Mouse (Mus musculus) adrenal gland (tissue): Measurements from ENCODE around the gene Gm11172.
"Not testable (repeated sequence)": the region's sequence is repeated elsewhere in the genome, so short reads cannot be mapped to it uniquely, and the experiment has no call there.

ENCODE experiments used
- intact Hi-C: fragments of 180-260 bp; cut with DNase I; formaldehyde crosslinking; loops from one replicate; pipeline ENCODE4 v1.15.1; 2025

Gm11172 gene

GRCm38 (mm10) chr16:10784793-10785370, 27.8 kb upstream of the Gm11172 start:
- intact Hi-C loops = loop anchor here (5.0 to 10.0 kb wide), 5 partner anchors 60 to 213 kb away; no protein-coding TSS in a partner anchor

GRCm38 (mm10) chr16:10785371-10786231, 27.1 kb upstream of the Gm11172 start, which contains the start of gene Socs1:
Gene Socs1, minus strand, starts transcription at chr16:10785536.
- intact Hi-C loops = loop anchor here (5.0 to 10.0 kb wide), 3 partner anchors 59 to 143 kb away; no protein-coding TSS in a partner anchor

- intact Hi-C loops = loop anchor here (5.0 to 10.0 kb wide), 3 partner anchors 59 to 144 kb away; no protein-coding TSS in a partner anchor
Observed at GRCm38 (mm10) chr16:10786288-10786687, 26.4 kb upstream of the Gm11172 start.

GRCm38 (mm10) chr16:10786782-10787547, 25.8 kb upstream of the Gm11172 start:
- intact Hi-C loops = loop anchor here (5.0 to 10.0 kb wide), 3 partner anchors 58 to 145 kb away; no protein-coding TSS in a partner anchor

- intact Hi-C loops = loop anchor here (5.0 to 10.0 kb wide), 3 partner anchors 57 to 145 kb away; no protein-coding TSS in a partner anchor
Observed at GRCm38 (mm10) chr16:10787548-10788058, 25.1 kb upstream of the Gm11172 start.

- intact Hi-C loops = loop anchor here (5.0 to 10.0 kb wide), 3 partner anchors 57 to 146 kb away; no protein-coding TSS in a partner anchor
Observed at GRCm38 (mm10) chr16:10788271-10788670, 24.4 kb upstream of the Gm11172 start, which contains the start of gene Tnp2. Gene Tnp2, minus strand, starts transcription at chr16:10788660.

- intact Hi-C loops = loop anchor here (5.0 to 10.0 kb wide), 3 partner anchors 56 to 147 kb away; no protein-coding TSS in a partner anchor
Observed at GRCm38 (mm10) chr16:10788866-10789265, 23.8 kb upstream of the Gm11172 start.

- intact Hi-C loops = no loop called here
Observed at GRCm38 (mm10) chr16:10790702-10791101, 22.0 kb upstream of the Gm11172 start, which contains the start of gene Prm3. Gene Prm3, minus strand, starts transcription at chr16:10790914.

GRCm38 (mm10) chr16:10796034-10796433, 16.7 kb upstream of the Gm11172 start, which contains the start of gene Prm2:
Gene Prm2, minus strand, starts transcription at chr16:10796134.
- intact Hi-C loops = no loop called here

GRCm38 (mm10) chr16:10802420-10802819, 10.3 kb upstream of the Gm11172 start:
- intact Hi-C loops = not testable (repeated sequence)

- intact Hi-C loops = no loop called here
Observed at GRCm38 (mm10) chr16:10805789-10806527, 6.8 kb upstream of the Gm11172 start, which contains the start of gene Prm1. Gene Prm1, minus strand, starts transcription at chr16:10805839.

- intact Hi-C loops = no loop called here
Observed at GRCm38 (mm10) chr16:10810376-10810775, 2.3 kb upstream of the Gm11172 start.

GRCm38 (mm10) chr16:10813726-10814125, 1.0 kb downstream of the Gm11172 start:
- intact Hi-C loops = no loop called here

GRCm38 (mm10) chr16:10814864-10815263, 2.1 kb downstream of the Gm11172 start:
- intact Hi-C loops = no loop called here

- intact Hi-C loops = no loop called here
Observed at GRCm38 (mm10) chr16:10818579-10819135, 5.9 kb downstream of the Gm11172 start.

- intact Hi-C loops = no loop called here
Observed at GRCm38 (mm10) chr16:10819966-10820365, 7.3 kb downstream of the Gm11172 start.

- intact Hi-C loops = no loop called here
Observed at GRCm38 (mm10) chr16:10821387-10821786, 8.7 kb downstream of the Gm11172 start.

- intact Hi-C loops = no loop called here
Observed at GRCm38 (mm10) chr16:10824536-10824935, 11.8 kb downstream of the Gm11172 start.

GRCm38 (mm10) chr16:10825840-10826239, 13.1 kb downstream of the Gm11172 start:
- intact Hi-C loops = no loop called here

GRCm38 (mm10) chr16:10827269-10827668, 14.6 kb downstream of the Gm11172 start:
- intact Hi-C loops = no loop called here
